Mouse (Mus musculus) G1E (cell line): Measurements from ENCODE around the gene Gpd1l.

Experiments
- CTCF ChIP-seq: IDR thresholded peaks from 2 replicates; pipeline ENCODE4 v1.5.1; 2012; ENCODE audit warnings: low read depth, low read length, inconsistent platforms, mixed read lengths
- GATA1 ChIP-seq: IDR thresholded peaks from 2 replicates; pipeline ENCODE4 v1.6.1; 2012; ENCODE audit warnings: borderline replicate concordance, low read length, inconsistent platforms, mixed read lengths

GRCm38 (mm10) chr9:114945576-114945975, 11.8 kb upstream of the Gpd1l start:
- no peak for TF ChIP-seq CTCF
- no peak for TF ChIP-seq GATA1
